Mouse (Mus musculus) CD4-positive naive resting alpha-beta T cell, adult 76 days (primary cell): ENCODE measurements around the gene Cbx6. TPM values are rescaled to one million over a fixed set of nuclear protein-coding genes. Genes with fewer than 3 reads are reported as not detected.

Source experiments
- total RNA-seq: library from RNA; stranded (reverse); gene quantifications from one replicate; pipeline ENCODE4 v1.2.4, GENCODE M21; 2023

Cbx6 gene
- 13.4 TPM for total RNA-seq

GRCm38 (mm10) chr15:79834130-79834880 is at the start of gene Cbx6, which contains the start of gene Npcd:
TSS of gene Cbx6 (minus strand) at chr15:79834688.
TSS of gene Npcd (minus strand) at chr15:79834237.

GRCm38 (mm10) chr15:79804352-79805071 is 30.0 kb downstream of the Cbx6 start, which contains the start of gene Nptxr:
TSS of gene Nptxr (minus strand) at chr15:79804766.

GRCm38 (mm10) chr15:79777749-79778148 is 56.7 kb downstream of the Cbx6 start, which contains the start of gene Dnal4:
TSS of gene Dnal4 (minus strand) at chr15:79777849.

Other genes with a start within 250 kb of the Cbx6 start
- gene Dmc1, start 229.6 kb downstream of the Cbx6 start, total RNA-seq, result not detected
- gene Fam227a, start 175.7 kb downstream of the Cbx6 start, total RNA-seq, result 0.21 TPM
- 4.8 TPM for gene Cby1, start 175.5 kb downstream of the Cbx6 start, total RNA-seq
- gene Tomm22, start 163.8 kb downstream of the Cbx6 start, total RNA-seq, result 104 TPM
- 28.1 TPM for gene Josd1, start 146.8 kb downstream of the Cbx6 start, total RNA-seq
- gene Gtpbp1, start 143.8 kb downstream of the Cbx6 start, total RNA-seq, result 133 TPM
- gene Sun2, start 92.2 kb downstream of the Cbx6 start, total RNA-seq, result 409 TPM
- gene Dnal4, start 56.8 kb downstream of the Cbx6 start, total RNA-seq, result 6.2 TPM
- 0.32 TPM for gene Nptxr, start 29.9 kb downstream of the Cbx6 start, total RNA-seq
- gene Npcd, start 451 bp downstream of the Cbx6 start, total RNA-seq, result not detected
- 84.9 TPM for gene Apobec3, start 57.0 kb upstream of the Cbx6 start, total RNA-seq
- gene Cbx7, start 136.4 kb upstream of the Cbx6 start, total RNA-seq, result 136 TPM
- gene Pdgfb, start 180.3 kb upstream of the Cbx6 start, total RNA-seq, result 1.3 TPM